Mouse (Mus musculus) neural tube, embryonic 15.5 days (tissue): ENCODE measurements around the gene Maf. TPM values are rescaled to one million over a fixed set of nuclear protein-coding genes. Genes with fewer than 3 reads are reported as not detected.

Experiments
- ATAC-seq: fragments of 200-750 bp; cut with Nextera tagmentation; 2 replicates; pipeline ENCODE4 v1.8.0; 2017; ENCODE audit warnings: mild to moderate bottlenecking, moderate TSS enrichment, moderate library complexity; ENCODE audit not compliant: low FRiP score
- H3K27ac ChIP-seq: fragments of 300-500 bp; sonication (generic); replicated peaks from 2 replicates; pipeline ENCODE4 v1.5.1; 2015; ENCODE audit warnings: mild to moderate bottlenecking, inconsistent platforms
- H3K27me3 ChIP-seq: fragments of 300-500 bp; sonication (generic); replicated peaks from 2 replicates; pipeline ENCODE4 v1.6.1; 2015; ENCODE audit warnings: inconsistent platforms
- H3K36me3 ChIP-seq: fragments of 300-500 bp; sonication (generic); 2 replicates; pipeline ENCODE4 v1.6.1; 2015; ENCODE audit warnings: inconsistent platforms
- H3K4me1 ChIP-seq: fragments of 300-500 bp; sonication (generic); 2 replicates; pipeline ENCODE4 v1.6.1; 2015; ENCODE audit warnings: inconsistent platforms
- H3K4me2 ChIP-seq: fragments of 300-500 bp; sonication (generic); 2 replicates; pipeline ENCODE4 v1.6.1; 2015; ENCODE audit warnings: inconsistent platforms, mild to moderate bottlenecking, moderate library complexity
- H3K4me3 ChIP-seq: fragments of 300-500 bp; sonication (generic); replicated peaks from 2 replicates; pipeline ENCODE4 v1.5.1; 2015; ENCODE audit warnings: mild to moderate bottlenecking, inconsistent platforms
- H3K9ac ChIP-seq: fragments of 300-500 bp; sonication (generic); replicated peaks from 2 replicates; pipeline ENCODE4 v1.6.1; 2015; ENCODE audit warnings: mild to moderate bottlenecking, inconsistent platforms
- H3K9me3 ChIP-seq: fragments of 300-500 bp; sonication (generic); replicated peaks from 2 replicates; pipeline ENCODE4 v1.6.1; 2016; ENCODE audit warnings: inconsistent platforms
- WGBS: fragments of 180-500 bp; shearing (Covaris S2); methylation state at CpG from one replicate; pipeline ENCODE4 v1.1.7; 2015; ENCODE audit warnings: mixed read lengths; 5-methylcytosine and 5-hydroxymethylcytosine counted together
- polyA plus RNA-seq: library from polyadenylated mRNA; unstranded; fragments of >200 nt; fragmentation: Nextera tagmentation; extraction: Ambion mirVana; gene quantifications from 2 replicates; pipeline ENCODE4 v1.2.1, GENCODE M21; 2015

The Maf gene
- 11.7 and 12.8 TPM in 2 replicates for polyA plus RNA-seq

DNA sequence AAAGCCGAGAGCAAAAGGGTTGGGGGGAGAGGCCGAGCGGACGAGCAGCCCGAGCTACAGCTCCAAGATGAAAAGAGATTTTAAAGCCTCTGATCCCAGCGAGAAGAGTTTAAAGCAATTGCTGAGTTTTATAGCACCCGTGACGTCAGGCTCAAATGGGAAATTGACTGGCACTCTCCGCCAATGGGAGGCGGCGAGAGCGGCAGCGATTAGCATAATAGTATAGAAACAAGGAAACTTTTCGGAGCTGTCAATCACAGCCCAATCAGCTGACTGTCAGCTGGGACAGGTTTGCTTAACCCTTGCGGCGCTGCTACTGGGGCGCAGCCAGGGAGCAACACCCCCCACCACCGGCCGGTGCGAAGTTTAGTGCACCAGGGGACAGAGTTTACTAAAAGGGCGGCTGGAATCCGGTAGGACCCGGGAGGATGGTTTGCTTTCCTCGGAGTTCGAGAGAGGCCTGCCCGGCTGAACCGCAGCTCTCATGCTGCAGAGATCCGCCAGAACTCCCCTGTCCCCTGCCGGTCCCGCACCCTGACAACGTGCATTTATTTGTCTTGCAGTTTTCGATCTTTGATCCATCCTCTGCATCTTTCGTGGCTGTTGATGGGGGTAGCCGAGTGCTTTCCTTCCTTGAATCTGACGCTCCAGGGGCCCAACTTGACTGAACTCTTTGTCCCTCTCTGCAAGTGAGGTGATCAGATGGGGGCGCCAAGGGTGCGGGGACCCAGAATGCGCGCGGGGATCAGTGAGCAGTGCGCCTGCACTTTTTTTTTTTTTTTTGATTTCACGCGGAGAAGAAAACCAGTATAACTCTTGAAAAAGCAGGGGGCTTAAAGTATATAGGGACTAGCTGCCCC, at the start of gene Maf:
Gene Maf (minus strand): TSS at position 64 of the 860 bp plus-strand sequence.
- H3K4me1 ChIP-seq = peaks cover 50% of the 10 kb centered on the region

GRCm38 (mm10) chr8:115756965-115757364, 49.4 kb upstream of the Maf start:
- Histone ChIP-seq H3K9me3 (no peaks in the 10 kb centered on the region), H3K27me3 (no peaks in the 10 kb centered on the region), H3K4me1 (peaks cover 12% of the 10 kb centered on the region), H3K9ac (no peak overlapping the region), H3K27ac (no peak overlapping the region), H3K36me3 (no peaks in the 10 kb centered on the region), H3K4me3 (no peak overlapping the region), H3K4me2 (no peak overlapping the region)
- 78% methylated on average over 3 of the region's 3 CpGs for WGBS
- ATAC-seq = no peak

More for the DNA sequence above, at the start of gene Maf:
- peak; percentile 76 for ATAC-seq
- Histone ChIP-seq H3K36me3 (no peaks in the 10 kb centered on the region), H3K27ac (peak within 1 kb of the TSS; percentile 93), H3K9ac (peak within 1 kb of the TSS; percentile 78), H3K9me3 (no peaks in the 10 kb centered on the region), H3K4me2 (peak within 1 kb of the TSS; percentile 87), H3K4me3 (peak within 1 kb of the TSS; percentile 71), H3K27me3 (peaks cover 14% of the 10 kb centered on the region)
- WGBS = under 1% methylated on average over 43 of the region's 43 CpGs

DNA sequence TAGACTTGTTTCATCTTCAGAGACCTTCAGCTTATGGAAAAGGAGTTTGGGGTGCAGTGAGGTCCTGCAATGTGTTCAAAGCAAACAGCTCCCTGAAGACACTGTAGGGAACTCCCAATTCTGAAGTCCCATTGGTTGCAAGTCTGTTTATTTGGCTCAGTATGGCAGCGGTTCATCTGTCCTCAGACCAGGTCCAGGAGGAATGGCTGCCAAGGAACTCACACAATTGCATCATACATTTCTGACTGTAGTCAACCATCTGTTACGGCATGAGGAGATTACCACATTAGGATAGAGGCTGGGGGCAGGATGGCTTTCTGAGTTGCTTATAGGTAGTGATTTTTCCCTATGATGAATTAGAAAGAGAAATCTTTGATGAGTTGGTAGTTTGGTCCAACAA, 48.4 kb upstream of the Maf start:
- H3K9ac ChIP-seq = no peak overlapping the region
- no peak overlapping the region for H3K4me3 ChIP-seq
- 82% methylated on average over 2 of the region's 2 CpGs for WGBS
- no peak for ATAC-seq
- H3K36me3 ChIP-seq = no peaks in the 10 kb centered on the region
- no peak overlapping the region for H3K27ac ChIP-seq
- H3K4me2 ChIP-seq = no peak overlapping the region
- no peaks in the 10 kb centered on the region for H3K27me3 ChIP-seq
- H3K4me1 ChIP-seq = peaks cover 12% of the 10 kb centered on the region
- no peaks in the 10 kb centered on the region for H3K9me3 ChIP-seq

DNA sequence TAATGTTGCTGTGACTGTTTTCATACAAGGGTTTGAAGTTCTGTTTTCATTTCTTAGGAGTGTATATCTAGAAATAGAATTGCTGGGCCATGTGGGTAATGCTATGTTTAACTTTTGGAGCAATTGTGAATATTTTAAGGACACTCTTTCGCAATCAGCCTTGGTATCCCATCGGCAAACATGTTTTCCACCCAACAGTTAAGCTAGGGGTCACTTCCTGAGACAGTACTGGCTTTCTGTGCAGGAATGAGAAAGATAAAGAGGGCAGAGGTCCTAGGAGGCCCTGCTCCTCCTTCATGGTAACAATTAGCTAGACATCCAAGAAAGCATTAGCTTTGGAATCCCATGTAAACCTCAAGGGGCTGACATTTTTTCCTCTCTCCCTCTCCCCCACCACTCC, 47.1 kb upstream of the Maf start:
- H3K27ac ChIP-seq = no peak overlapping the region
- H3K4me2 ChIP-seq = no peak overlapping the region
- no peaks in the 10 kb centered on the region for H3K36me3 ChIP-seq
- H3K4me3 ChIP-seq = no peak overlapping the region
- no peak overlapping the region for H3K9ac ChIP-seq
- ATAC-seq = no peak
- no peaks in the 10 kb centered on the region for H3K9me3 ChIP-seq
- peaks cover 12% of the 10 kb centered on the region for H3K4me1 ChIP-seq
- no peaks in the 10 kb centered on the region for H3K27me3 ChIP-seq
- WGBS = 70% methylated on average over 2 of the region's 2 CpGs

DNA sequence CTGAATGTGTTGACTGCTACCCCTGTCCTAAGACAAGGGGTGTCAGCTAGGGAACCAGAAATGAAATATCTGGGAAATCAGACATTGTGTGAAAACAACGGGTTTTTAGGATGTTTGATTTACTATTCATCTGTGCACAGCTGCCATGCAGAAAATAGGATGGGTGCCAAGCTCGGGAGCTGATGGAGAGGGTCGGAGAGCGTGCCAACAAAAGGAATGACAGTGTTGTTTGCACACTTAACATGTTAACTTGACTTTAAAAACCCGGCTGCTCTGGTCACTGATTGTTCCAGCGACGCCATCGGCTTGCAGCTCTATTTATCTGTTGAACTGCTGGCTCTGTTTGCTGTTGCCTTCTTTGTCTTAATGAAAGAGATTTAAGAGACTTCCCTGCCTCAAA, 46.2 kb upstream of the Maf start:
- no peaks in the 10 kb centered on the region for H3K36me3 ChIP-seq
- H3K27me3 ChIP-seq = no peaks in the 10 kb centered on the region
- H3K4me1 ChIP-seq = peaks cover 12% of the 10 kb centered on the region
- WGBS = 20% methylated on average over 8 of the region's 8 CpGs
- H3K4me3 ChIP-seq = no peak overlapping the region
- ATAC-seq = no peak
- no peak overlapping the region for H3K27ac ChIP-seq
- H3K9me3 ChIP-seq = 0 out of 2 replicates have a peak, but pooled peaks cover 4% of the 10 kb centered on the region
- peak overlapping the region; percentile 5; the same call in 1 of the 2 replicates for H3K4me2 ChIP-seq
- no peak overlapping the region for H3K9ac ChIP-seq

DNA sequence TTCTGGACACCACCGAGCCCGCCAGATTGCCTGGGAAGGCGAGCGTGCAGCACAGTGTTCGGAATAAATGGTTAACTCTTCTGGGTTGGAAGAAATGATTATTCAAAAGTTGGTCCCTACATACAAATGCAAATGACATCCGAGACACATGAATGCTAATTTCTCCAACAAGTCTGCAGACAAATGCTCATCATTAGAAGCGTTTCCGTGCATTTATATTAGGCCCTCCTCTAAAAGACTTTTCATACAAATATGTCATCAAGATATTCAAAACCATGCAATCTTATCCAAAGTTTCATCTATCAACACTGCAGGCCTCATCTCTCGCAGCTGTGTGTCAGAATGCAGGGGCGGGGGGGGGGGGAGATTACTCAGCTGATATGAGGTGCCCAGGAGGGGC, 39.8 kb upstream of the Maf start:
- Histone ChIP-seq H3K4me2 (no peak overlapping the region), H3K27me3 (0 out of 2 replicates have a peak, but pooled peaks cover 2% of the 10 kb centered on the region), H3K27ac (no peak overlapping the region), H3K36me3 (no peaks in the 10 kb centered on the region), H3K9ac (no peak overlapping the region), H3K9me3 (0 out of 2 replicates have a peak, but pooled peaks cover 4% of the 10 kb centered on the region), H3K4me1 (no peaks in the 10 kb centered on the region), H3K4me3 (no peak overlapping the region)
- no peak for ATAC-seq
- WGBS = 81% methylated on average over 10 of the region's 10 CpGs

DNA sequence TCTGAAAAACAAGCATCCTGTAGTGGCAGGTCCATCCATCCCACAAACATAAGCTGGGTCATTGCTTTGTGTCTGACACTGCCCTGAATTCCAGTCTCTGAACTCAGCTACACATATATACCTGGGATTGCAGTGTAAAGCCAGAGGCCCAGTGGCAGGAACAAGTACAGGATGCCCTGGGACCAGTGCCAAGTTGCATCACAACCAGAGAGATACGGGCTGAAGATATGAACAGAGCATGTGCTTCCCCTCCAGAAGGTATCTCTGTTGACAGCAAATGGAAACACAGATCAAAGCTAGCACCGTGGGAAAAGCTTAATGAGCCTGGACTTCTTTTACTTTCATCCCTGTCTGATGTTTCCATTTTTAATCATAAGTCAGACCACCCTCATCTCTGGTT, 38.1 kb upstream of the Maf start:
- H3K4me2 ChIP-seq = no peak overlapping the region
- no peak overlapping the region for H3K27ac ChIP-seq
- no peaks in the 10 kb centered on the region for H3K4me1 ChIP-seq
- H3K9me3 ChIP-seq = 0 out of 2 replicates have a peak, but pooled peaks cover 4% of the 10 kb centered on the region
- 0 out of 2 replicates have a peak, but pooled peaks cover 4% of the 10 kb centered on the region for H3K27me3 ChIP-seq
- H3K9ac ChIP-seq = no peak overlapping the region
- WGBS = 67% methylated on average over 2 of the region's 2 CpGs
- H3K4me3 ChIP-seq = no peak overlapping the region
- no peaks in the 10 kb centered on the region for H3K36me3 ChIP-seq
- ATAC-seq = no peak

DNA sequence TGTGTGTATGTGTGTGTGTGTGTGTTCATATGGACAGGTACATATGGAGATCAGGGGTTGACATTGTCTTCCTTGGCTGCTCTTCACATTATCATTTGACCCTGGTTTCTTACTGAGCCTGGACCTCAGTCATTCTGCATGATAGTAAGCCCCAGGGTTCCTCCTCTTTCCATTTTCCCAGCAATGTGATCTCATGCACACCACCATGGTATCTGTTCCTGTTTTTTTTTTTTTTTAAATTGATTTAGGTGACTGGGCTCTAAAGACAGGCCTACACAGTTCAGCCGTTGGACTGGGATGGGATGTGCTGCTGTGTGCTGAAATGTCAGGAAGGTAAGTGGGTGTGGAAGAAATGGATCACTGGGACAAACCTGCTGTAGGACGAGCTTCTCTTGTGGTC, 35.8 kb upstream of the Maf start:
- no peaks in the 10 kb centered on the region for H3K4me1 ChIP-seq
- 78% methylated on average over 2 of the region's 2 CpGs for WGBS

DNA sequence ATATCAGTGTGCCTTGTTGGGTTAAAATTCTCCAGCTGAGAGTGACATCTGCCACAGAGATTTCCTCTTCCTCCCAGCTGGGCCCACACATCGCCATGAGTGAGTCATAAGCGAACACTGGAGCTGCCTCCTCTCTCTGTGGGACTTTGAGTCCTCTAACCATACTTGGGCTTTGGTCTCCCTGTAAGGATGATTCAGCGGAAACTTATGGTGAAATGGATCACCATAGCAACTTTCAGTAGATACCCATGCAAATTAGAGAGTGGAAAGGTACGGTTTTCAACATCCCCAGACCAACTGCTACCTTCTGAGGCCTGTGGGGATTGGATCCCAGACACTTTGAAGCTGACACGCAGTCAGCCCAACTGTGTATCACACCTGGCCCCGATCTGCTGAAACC, 35.1 kb upstream of the Maf start:
- Histone ChIP-seq H3K27me3 (0 out of 2 replicates have a peak, but pooled peaks cover 4% of the 10 kb centered on the region), H3K9me3 (no peaks in the 10 kb centered on the region), H3K9ac (no peak overlapping the region), H3K36me3 (no peaks in the 10 kb centered on the region), H3K27ac (no peak overlapping the region), H3K4me3 (no peak overlapping the region), H3K4me2 (no peak overlapping the region), H3K4me1 (no peaks in the 10 kb centered on the region)
- 87% methylated on average over 6 of the region's 6 CpGs for WGBS
- ATAC-seq = no peak

More for the DNA sequence above, 35.8 kb upstream of the Maf start:
- Histone ChIP-seq H3K27ac (no peak overlapping the region), H3K36me3 (no peaks in the 10 kb centered on the region), H3K27me3 (0 out of 2 replicates have a peak, but pooled peaks cover 4% of the 10 kb centered on the region), H3K4me2 (no peak overlapping the region), H3K4me3 (no peak overlapping the region), H3K9me3 (no peaks in the 10 kb centered on the region), H3K9ac (no peak overlapping the region)
- no peak for ATAC-seq

DNA sequence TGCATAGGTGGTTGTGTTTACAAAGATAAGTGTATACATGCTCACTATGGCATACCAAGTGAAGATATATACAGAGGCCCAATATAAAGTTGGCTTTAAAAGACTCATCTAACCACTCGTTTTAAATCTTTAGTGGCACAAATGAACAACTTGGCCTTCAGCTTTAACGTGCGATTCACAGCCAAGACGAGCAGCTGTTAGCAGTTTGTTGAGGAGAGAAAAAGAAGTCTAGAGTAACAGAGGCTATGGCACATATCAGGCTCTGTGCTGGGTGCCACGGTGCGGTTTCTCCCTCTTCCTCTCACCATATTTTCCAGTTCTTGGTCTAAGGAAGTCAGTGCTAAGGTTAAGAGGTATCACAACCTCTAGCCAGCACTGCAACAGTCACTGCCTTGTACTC, 34.4 kb upstream of the Maf start:
- H3K36me3 ChIP-seq = no peaks in the 10 kb centered on the region
- H3K4me3 ChIP-seq = no peak overlapping the region
- H3K4me2 ChIP-seq = no peak overlapping the region
- H3K9ac ChIP-seq = no peak overlapping the region
- no peak overlapping the region for H3K27ac ChIP-seq
- WGBS = 84% methylated on average over 6 of the region's 6 CpGs
- H3K9me3 ChIP-seq = no peaks in the 10 kb centered on the region
- H3K27me3 ChIP-seq = 0 out of 2 replicates have a peak, but pooled peaks cover 4% of the 10 kb centered on the region
- no peaks in the 10 kb centered on the region for H3K4me1 ChIP-seq
- no peak for ATAC-seq

DNA sequence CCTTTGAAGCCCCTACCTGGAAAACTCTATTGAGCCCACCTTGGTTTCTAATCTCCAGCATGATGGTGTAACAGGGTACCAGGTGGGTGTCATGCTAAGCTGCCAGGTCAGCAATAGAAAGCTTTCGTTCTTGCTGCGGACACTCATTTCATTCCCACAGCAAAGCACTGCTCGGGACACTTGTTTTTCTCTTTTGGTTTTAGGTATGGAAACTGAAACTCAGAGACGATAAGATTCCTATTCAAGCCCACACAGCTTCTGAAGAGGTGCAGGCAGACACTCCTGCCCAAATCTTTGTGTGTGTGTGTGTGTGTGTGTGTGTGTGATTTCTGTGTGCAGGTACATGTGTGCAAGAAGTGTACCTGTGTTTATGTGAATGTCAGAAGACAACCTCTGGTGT, 32.2 kb upstream of the Maf start:
- no peaks in the 10 kb centered on the region for H3K4me1 ChIP-seq
- H3K9ac ChIP-seq = no peak overlapping the region
- H3K9me3 ChIP-seq = no peaks in the 10 kb centered on the region
- no peak overlapping the region for H3K27ac ChIP-seq
- H3K27me3 ChIP-seq = 0 out of 2 replicates have a peak, but pooled peaks cover 4% of the 10 kb centered on the region
- 94% methylated on average over 4 of the region's 4 CpGs for WGBS
- no peak overlapping the region for H3K4me2 ChIP-seq
- H3K4me3 ChIP-seq = no peak overlapping the region
- no peak for ATAC-seq
- H3K36me3 ChIP-seq = no peaks in the 10 kb centered on the region

DNA sequence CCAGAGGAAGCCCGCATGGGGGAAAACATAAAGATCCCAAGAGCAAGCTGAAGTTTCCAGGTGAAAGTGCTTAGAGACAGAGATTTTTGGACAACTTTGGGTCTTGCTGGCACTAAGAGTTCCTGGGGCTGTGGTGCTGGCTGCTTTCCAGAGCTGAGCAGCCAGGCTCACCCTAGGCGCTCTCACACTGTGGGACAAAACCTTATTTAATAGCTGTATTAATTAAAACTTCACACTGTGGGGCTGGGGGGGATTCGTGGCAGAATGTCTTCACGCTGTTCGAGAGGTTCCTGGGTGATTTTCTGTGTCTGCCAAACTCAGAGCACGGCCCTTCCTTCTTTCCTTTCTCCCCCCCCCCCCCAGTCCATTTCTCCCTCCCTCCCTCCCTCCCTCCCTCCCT, 24.8 kb upstream of the Maf start:
- no peaks in the 10 kb centered on the region for H3K27me3 ChIP-seq
- peaks cover 6% of the 10 kb centered on the region; the same call in 1 of the 2 replicates for H3K4me1 ChIP-seq
- H3K9me3 ChIP-seq = no peaks in the 10 kb centered on the region
- no peak for ATAC-seq
- no peak overlapping the region for H3K27ac ChIP-seq
- H3K9ac ChIP-seq = no peak overlapping the region
- H3K4me2 ChIP-seq = no peak overlapping the region
- H3K36me3 ChIP-seq = no peaks in the 10 kb centered on the region
- H3K4me3 ChIP-seq = no peak overlapping the region
- 33% methylated on average over 6 of the region's 6 CpGs for WGBS
